Mouse (Mus musculus): ENCODE measurements around the gene Lin7b. TPM values are rescaled to one million over a fixed set of nuclear protein-coding genes. Genes with fewer than 3 reads are reported as not detected.

The Lin7b gene
- 3.5 and 3.6 TPM in 2 replicates for polyA plus RNA-seq (2012; rRNA removed)

DNA sequence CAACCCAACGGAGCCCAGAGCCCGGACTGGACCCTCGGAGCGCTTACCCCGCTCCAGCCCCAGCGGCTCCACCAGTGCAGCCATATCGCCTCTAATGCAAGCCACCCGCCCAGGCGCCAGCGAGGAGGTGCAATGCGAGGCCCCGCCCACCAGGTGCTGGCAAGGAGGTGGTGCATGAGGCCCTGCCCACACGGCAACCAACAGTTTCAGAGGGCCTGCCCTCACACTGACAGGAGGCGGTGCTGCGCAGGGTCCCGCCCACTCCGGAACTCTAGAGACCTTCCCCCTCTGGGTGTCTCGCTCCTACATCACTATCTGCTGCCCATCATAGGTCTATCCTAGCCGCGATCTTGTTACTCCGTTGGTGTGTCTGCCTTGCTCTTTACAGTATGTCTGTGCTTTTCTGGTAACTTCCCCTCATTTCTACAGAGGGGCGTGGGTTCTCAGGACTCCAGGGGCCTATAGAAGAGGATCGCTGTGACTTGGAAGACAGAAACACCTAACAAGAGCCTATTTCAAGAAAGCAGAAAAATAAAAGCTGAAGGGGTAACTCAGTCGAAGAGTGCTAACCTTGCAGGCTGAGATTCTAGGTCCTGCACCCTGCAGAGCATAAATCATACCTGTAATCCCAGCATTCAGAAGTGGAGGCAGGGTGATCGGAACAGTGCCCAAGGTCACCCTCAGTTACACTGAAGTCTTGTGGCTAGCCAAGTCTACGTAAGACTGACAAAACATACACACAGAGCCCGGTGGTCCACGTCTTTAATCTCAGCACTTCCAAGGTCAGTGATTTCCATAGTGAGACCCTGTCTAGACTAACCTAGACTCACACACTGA lies at the start of gene Lin7b:
TSS of gene Lin7b (minus strand) at position 109 of the 837 bp plus-strand sequence.

DNA sequence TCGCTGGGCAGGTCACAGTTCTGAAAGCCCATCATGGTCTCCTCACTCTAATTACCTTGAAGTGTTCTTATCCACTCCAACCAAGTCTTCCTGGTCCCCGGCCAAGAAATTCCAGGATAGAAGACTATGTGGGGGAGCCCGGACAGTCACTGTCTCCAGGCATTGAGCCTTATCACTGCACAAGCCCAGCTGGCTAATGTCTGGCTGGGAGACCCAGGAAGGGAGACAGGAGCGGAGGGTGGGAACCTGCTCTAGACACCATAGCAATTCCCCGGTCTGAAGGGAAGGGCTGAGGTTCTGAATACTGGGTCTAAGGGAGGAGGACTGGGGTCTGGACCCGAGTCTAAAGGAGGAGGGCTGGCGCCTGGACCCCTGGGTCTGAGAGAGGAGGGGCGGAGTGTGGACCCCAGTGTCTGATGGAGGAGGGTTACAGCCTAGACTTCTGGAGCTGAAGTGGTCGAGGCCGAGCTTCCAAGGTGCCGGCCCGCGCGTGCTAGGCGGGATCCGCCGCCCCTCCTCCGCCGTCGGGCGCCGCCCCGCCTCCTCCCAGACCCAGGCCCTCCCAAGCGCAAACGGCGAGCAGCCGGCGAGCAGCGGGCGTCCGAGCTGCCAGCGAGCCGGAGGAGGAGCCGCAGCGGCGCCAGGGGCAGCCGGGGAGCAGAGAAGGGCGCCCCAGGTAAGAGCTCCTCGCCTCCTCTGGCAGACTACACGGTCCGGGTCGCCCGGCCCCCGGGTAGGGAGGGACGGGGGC lies 42.9 kb upstream of the Lin7b start, which contains the start of gene Ntf5:
TSS of gene Ntf5 (plus strand) at position 583 of the 751 bp plus-strand sequence.

GRCm38 (mm10) chr7:45405091-45406075 lies 35.0 kb upstream of the Lin7b start, which contains the start of gene Kcna7:
Kcna7 (plus strand) TSS chr7:45405653.

GRCm38 (mm10) chr7:45395578-45396336 lies 25.4 kb upstream of the Lin7b start, which contains the start of gene Snrnp70:
Snrnp70 (minus strand) TSS chr7:45395742.

DNA sequence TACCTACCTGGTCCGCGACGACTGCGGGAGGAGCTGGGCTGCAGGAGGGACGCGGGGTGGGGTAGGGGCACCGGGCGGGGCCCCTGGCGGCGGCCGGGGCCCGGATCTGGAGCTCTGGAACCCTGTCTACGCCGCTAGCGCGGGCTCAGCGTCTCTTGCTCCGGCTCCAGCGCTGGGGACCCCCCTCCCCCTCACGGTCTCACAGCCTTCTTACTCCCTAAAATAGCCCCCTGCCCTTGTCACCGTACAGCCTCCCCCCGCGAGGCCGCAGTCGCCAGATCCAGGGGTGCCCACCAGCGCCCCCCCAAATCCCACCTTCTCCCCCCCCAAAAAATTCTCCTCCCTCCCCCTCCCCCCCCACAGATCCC lies 3.7 kb downstream of the Lin7b start, which contains the start of gene Ppfia3:
TSS of gene Ppfia3 (minus strand) at position 368 of the 368 bp plus-strand sequence.

DNA sequence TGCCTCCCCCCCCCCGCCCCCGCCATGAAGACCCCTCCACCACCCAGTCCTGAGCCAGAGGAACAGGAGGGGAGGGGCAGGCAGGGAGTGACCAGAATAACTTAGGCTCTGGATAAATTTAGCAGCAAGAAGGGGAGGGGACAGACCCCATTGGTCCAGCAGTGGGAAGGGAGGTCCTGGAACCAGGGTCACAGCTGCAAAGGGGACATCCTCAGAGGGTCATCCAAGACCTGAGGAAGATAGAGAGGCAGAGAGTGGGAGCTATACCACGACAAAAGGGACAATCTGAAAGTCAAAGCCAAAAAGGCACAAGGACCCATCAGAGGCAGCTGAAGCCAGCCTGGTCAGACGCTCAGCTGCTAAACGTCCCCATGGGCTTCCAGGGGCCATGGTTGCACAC lies 35.3 kb downstream of the Lin7b start, which contains the start of gene Hrc:
TSS of gene Hrc (plus strand) at position 235 of the 400 bp plus-strand sequence.

DNA sequence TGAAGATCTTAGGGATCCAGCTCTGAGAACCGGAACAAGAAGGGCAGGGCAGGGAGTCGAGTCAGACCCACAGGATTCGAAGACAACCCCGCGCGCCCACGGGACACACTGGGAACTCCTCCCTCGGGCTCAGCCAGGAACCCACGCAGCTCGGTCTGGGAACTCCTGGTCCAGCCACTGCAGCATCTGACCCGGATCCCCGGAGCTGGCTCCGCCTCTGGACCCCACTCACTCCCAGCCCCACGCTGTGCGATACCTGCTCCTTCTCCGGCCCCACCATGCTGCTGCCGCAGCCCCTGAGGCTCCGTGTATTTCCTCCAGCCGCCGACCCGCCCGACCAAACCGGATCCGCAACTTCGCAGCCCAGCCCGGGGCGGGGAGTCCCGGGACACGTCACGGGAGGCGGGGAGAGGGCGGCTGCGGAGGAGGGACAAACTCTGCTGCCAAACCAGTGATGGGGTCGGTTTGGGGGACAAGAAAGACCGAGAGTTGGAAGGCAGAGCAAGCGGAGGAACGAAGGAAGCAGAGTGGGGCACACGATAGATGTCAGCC lies 36.9 kb downstream of the Lin7b start, which contains the start of gene Trpm4:
TSS of gene Trpm4 (minus strand) at position 350 of the 552 bp plus-strand sequence.

Other genes with a start within 250 kb of the Lin7b start
- 695 and 927 TPM in 2 replicates for gene Rps11, start 246.1 kb downstream of the Lin7b start, polyA plus RNA-seq (2012; rRNA removed)
- gene Rpl13a, start 241.8 kb downstream of the Lin7b start, polyA plus RNA-seq (2012; rRNA removed), result 2,695 and 3,876 TPM in 2 replicates
- 0.05 and 0.52 TPM in 2 replicates for gene Gm45713, start 234.4 kb downstream of the Lin7b start, polyA plus RNA-seq (2012; rRNA removed)
- 4.8 and 5.5 TPM in 2 replicates for gene Flt3l, start 234.2 kb downstream of the Lin7b start, polyA plus RNA-seq (2012; rRNA removed)
- gene Pih1d1, start 216.3 kb downstream of the Lin7b start, polyA plus RNA-seq (2012; rRNA removed), result 112 and 132 TPM in 2 replicates
- 31.7 and 34.0 TPM in 2 replicates for gene Aldh16a1, start 216.0 kb downstream of the Lin7b start, polyA plus RNA-seq (2012; rRNA removed)
- gene Slc17a7, start 206.6 kb downstream of the Lin7b start, polyA plus RNA-seq (2012; rRNA removed), result 2.3 and 2.8 TPM in 2 replicates
- gene Gfy, start 191.0 kb downstream of the Lin7b start, polyA plus RNA-seq (2012; rRNA removed), result 0.04 and 0.07 TPM in 2 replicates
- gene Pth2, start 189.6 kb downstream of the Lin7b start, polyA plus RNA-seq (2012; rRNA removed), result 0.26 TPM in 1 of 2 replicates, not detected in the other
- gene Ccdc155, start 165.7 kb downstream of the Lin7b start, polyA plus RNA-seq (2012; rRNA removed), result 0.92 and 1.1 TPM in 2 replicates
- gene Dkkl1, start 158.4 kb downstream of the Lin7b start, polyA plus RNA-seq (2012; rRNA removed), result 2.0 and 3.1 TPM in 2 replicates
- 557 and 610 TPM in 2 replicates for gene Tead2, start 154.8 kb downstream of the Lin7b start, polyA plus RNA-seq (2012; rRNA removed)
- gene Cd37, start 131.5 kb downstream of the Lin7b start, polyA plus RNA-seq (2012; rRNA removed), result 1.8 and 2.6 TPM in 2 replicates
- 0.17 and 0.30 TPM in 2 replicates for gene Slc6a16, start 129.5 kb downstream of the Lin7b start, polyA plus RNA-seq (2012; rRNA removed)
- gene Slc6a21, start 93.1 kb downstream of the Lin7b start, polyA plus RNA-seq (2012; rRNA removed), result not detected in 2 replicates
- gene Trpm4, start 36.8 kb downstream of the Lin7b start, polyA plus RNA-seq (2012; rRNA removed), result 18.1 and 19.9 TPM in 2 replicates
- gene Hrc, start 35.3 kb downstream of the Lin7b start, polyA plus RNA-seq (2012; rRNA removed), result 1.7 and 4.2 TPM in 2 replicates
- gene Ppfia3, start 3.6 kb downstream of the Lin7b start, polyA plus RNA-seq (2012; rRNA removed), result 13.7 and 16.5 TPM in 2 replicates
- gene Snrnp70, start 25.2 kb upstream of the Lin7b start, polyA plus RNA-seq (2012; rRNA removed), result 695 and 1,491 TPM in 2 replicates
- gene Kcna7, start 35.1 kb upstream of the Lin7b start, polyA plus RNA-seq (2012; rRNA removed), result 0.04 TPM in 1 of 2 replicates, not detected in the other
- gene Ntf5, start 43.1 kb upstream of the Lin7b start, polyA plus RNA-seq (2012; rRNA removed), result 1.3 and 2.1 TPM in 2 replicates
- gene Lhb, start 50.2 kb upstream of the Lin7b start, polyA plus RNA-seq (2012; rRNA removed), result 0.16 TPM in 1 of 2 replicates, not detected in the other
- 19.0 and 32.3 TPM in 2 replicates for gene Gys1, start 64.3 kb upstream of the Lin7b start, polyA plus RNA-seq (2012; rRNA removed)
- 154 and 206 TPM in 2 replicates for gene Ruvbl2, start 67.5 kb upstream of the Lin7b start, polyA plus RNA-seq (2012; rRNA removed)
- gene Ftl1, start 89.3 kb upstream of the Lin7b start, polyA plus RNA-seq (2012; rRNA removed), result 1,702 and 1,837 TPM in 2 replicates
- 146 and 199 TPM in 2 replicates for gene Bax, start 96.3 kb upstream of the Lin7b start, polyA plus RNA-seq (2012; rRNA removed)
- gene Tulp2, start 111.3 kb upstream of the Lin7b start, polyA plus RNA-seq (2012; rRNA removed), result 0.24 and 0.80 TPM in 2 replicates
- gene Gm45808, start 116.2 kb upstream of the Lin7b start, polyA plus RNA-seq (2012; rRNA removed), result not detected in 2 replicates
- gene Dhdh, start 118.2 kb upstream of the Lin7b start, polyA plus RNA-seq (2012; rRNA removed), result 3.5 and 3.9 TPM in 2 replicates
- 101 and 117 TPM in 2 replicates for gene Nucb1, start 139.8 kb upstream of the Lin7b start, polyA plus RNA-seq (2012; rRNA removed)
- gene Ppp1r15a, start 155.7 kb upstream of the Lin7b start, polyA plus RNA-seq (2012; rRNA removed), result 14.8 and 20.2 TPM in 2 replicates
- gene Plekha4, start 155.7 kb upstream of the Lin7b start, polyA plus RNA-seq (2012; rRNA removed), result 1.8 and 4.0 TPM in 2 replicates
- 0.37 and 0.56 TPM in 2 replicates for gene Hsd17b14, start 184.3 kb upstream of the Lin7b start, polyA plus RNA-seq (2012; rRNA removed)
- gene Bcat2, start 199.6 kb upstream of the Lin7b start, polyA plus RNA-seq (2012; rRNA removed), result 29.4 and 42.2 TPM in 2 replicates
- 0.07 TPM in 1 of 2 replicates, not detected in the other for gene Fgf21, start 244.9 kb upstream of the Lin7b start, polyA plus RNA-seq (2012; rRNA removed)
- 0.01 and 0.04 TPM in 2 replicates for gene Fut1, start 246.7 kb upstream of the Lin7b start, polyA plus RNA-seq (2012; rRNA removed)